Mouse (Mus musculus) T-helper 2 cell (primary cell): ENCODE measurements at regions not wholly inside any gene's neighbourhood (a gene's known extent, or its start where the extent isn't known, plus 50 kb on each side); places are given as distances from the start of the nearest gene placed in this dataset.

Experiments used
- in situ Hi-C: fragments of 300-600 bp; cut with MboI, MseI; formaldehyde crosslinking; loops from one replicate; pipeline ENCODE4 v1.15.1; 2025; ENCODE audit warnings: high pct_unique_total_duplicates

DNA sequence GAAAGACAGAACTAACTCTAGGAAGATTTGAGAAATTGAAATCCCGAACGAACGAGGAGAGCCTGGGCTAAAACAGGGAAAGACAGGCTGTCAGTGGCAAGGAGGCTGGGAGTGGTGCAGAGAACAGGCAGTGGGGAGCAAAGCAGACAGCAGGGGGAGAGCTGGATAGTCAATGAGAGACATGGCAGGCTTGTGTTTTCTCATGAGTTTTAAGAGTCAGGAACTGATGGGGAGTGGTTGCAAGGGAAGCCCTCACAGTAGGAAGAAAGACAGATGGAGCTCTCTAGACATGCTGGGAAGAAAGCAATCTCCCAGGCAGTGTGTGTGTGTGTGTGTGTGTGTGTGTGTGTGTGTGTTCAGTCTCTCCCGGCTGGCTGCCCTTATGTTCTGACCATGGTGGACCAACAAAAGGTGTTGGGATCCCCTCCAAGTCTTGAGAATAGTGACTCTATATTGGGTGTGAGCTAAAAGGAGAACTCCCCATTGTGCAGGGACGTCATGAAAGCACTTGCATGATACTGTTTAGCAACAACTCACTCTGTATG is 577.9 kb downstream of the Plcl1 start:
- in situ Hi-C loops, result no loop called here

DNA sequence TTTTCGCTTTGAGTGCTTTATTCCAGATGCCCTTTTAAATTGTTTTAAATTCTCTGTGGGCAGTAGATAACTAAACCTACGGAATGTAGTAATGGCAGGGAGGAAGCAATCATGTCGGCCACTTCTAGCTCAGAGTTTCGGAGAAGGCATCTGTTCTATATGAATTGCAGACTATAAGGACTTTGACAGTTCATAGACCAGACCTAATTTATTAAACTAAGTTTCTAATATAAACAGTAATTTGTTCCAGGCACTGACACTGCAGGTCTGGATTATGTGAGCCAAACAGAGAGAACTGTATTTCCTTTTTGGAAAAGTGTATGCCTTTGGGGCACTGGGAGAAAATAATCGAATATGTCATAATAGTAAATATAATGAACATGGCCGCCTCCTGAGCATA is 591.4 kb downstream of the Plcl1 start:
- in situ Hi-C loops, result no loop called here
